Mouse (Mus musculus): ENCODE measurements at regions not wholly inside any gene's neighbourhood (a gene's known extent, or its start where the extent isn't known, plus 50 kb on each side); places are given as distances from the start of the nearest gene placed in this dataset.
A peak's percentile ranks its signal among the peaks of the same experiment; 100 is the strongest.

DNA sequence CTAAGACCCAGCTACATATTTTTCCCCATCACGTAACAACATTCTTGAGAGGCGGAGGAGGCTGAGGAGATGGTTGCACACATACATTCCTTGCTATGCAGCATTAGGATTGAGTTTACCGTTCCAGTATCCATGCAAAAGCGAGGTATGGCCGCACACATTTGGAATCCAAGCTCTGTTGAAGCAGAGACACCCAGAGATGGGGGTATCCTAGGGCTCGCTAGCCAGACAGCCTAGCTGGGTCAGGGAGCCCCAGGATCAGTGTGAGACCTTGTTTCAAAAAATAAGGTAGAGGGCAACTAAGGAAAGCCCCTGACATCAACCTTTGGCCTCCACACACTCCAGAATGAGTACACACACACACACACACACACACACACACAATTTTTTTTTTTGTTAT lies 224.7 kb upstream of the Klf3 start:
- Histone ChIP-seq H3K36me3 (replicated peaks) (no peaks in the 10 kb centered on the region), H3K9ac (no peak overlapping the region), H3K27ac (replicated peaks) (peak overlapping the region; percentile 88), H3K4me3 (replicated peaks) (no peak overlapping the region), H3K4me2 (no peak overlapping the region), H3K27me3 (no peaks in the 10 kb centered on the region), H3K9me3 (replicated peaks) (no peaks in the 10 kb centered on the region), H3K4me1 (replicated peaks) (peaks cover 58% of the 10 kb centered on the region)
- ATAC-seq (ENCODE audit: insufficient read depth) = no peak
- WGBS (ENCODE audit: insufficient replicate concordance) = 91% methylated on average over 6 of the region's 6 CpGs

DNA sequence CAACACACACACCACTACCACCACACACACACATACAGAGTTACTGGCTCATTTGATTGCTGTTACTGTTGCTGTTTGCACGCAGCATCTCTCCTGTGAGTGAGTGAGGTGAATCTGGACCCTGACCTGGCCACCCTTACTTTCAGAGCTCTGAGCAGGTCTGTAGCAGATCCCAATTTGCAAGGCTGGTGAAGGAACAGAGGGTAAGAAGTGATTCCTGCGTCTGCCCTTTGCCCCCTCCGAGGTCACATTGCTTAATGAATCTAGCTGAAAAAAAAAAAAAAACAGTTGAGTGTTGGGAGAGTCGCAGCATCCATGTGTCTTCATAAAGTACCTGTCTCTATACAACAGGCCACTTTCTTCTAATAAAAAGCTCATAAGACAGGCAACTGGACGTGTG lies 224.1 kb upstream of the Klf3 start:
- H3K27me3 ChIP-seq = no peaks in the 10 kb centered on the region
- H3K4me1 ChIP-seq (replicated peaks) = peaks cover 59% of the 10 kb centered on the region
- H3K36me3 ChIP-seq (replicated peaks) = no peaks in the 10 kb centered on the region
- H3K4me2 ChIP-seq = peak overlapping the region; percentile 69; the same call in 1 of the 2 replicates
- peak overlapping the region; percentile 88 for H3K27ac ChIP-seq (replicated peaks)
- H3K4me3 ChIP-seq (replicated peaks) = no peak overlapping the region
- 55% methylated on average over 5 of the region's 5 CpGs for WGBS (ENCODE audit: insufficient replicate concordance)
- H3K9ac ChIP-seq = no peak overlapping the region
- no peak for ATAC-seq (ENCODE audit: insufficient read depth)
- no peaks in the 10 kb centered on the region for H3K9me3 ChIP-seq (replicated peaks)

DNA sequence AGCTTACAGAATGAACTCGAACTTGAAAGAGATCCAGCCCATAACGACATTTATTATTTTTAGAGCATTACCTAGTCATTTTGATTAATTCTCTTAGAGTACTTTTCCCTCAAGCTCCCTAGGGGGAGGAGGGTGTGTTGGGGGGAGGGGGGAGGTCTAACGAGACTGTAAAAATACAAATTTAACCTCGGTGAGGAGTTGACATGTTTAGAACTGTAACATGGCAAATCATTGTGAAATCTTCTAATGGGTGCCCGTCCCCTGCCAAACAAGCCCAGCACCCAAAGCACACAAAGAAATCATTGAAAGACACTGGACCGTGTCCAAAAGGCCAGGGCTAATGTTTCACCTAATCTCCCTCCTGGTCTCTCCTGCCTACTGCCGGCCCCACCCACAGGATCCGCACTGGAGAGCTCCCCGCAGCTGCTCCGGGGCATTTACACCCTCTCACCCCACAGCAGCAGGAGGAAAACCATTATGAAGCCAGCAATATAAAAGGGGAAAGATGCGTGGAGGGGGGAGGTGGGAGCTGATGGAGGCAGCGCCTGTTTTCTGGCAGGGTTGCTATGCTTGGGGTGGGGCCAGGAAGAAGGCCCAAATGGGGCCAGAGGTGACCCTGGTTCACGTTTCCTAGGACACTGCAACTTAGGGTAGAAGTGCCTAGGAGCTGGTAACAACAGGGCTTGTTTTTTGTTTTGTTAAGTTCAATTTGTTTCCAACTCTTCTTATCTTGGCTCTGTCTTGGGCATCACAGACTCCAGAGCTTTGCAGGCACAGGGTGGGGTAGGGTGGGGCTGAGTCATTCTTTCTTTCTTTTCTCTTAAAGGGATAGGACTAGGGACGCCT lies 223.5 kb upstream of the Klf3 start:
- Histone ChIP-seq H3K36me3 (replicated peaks) (no peaks in the 10 kb centered on the region), H3K4me2 (peak overlapping the region; percentile 69), H3K27me3 (no peaks in the 10 kb centered on the region), H3K9ac (peak overlapping the region; percentile 50), H3K9me3 (replicated peaks) (no peaks in the 10 kb centered on the region), H3K4me3 (replicated peaks) (peak overlapping the region; percentile 32), H3K27ac (replicated peaks) (peak overlapping the region; percentile 88), H3K4me1 (replicated peaks) (peaks cover 61% of the 10 kb centered on the region)
- 11% methylated on average over 14 of the region's 14 CpGs for WGBS (ENCODE audit: insufficient replicate concordance)
- peak; percentile 83 for ATAC-seq (ENCODE audit: insufficient read depth)

DNA sequence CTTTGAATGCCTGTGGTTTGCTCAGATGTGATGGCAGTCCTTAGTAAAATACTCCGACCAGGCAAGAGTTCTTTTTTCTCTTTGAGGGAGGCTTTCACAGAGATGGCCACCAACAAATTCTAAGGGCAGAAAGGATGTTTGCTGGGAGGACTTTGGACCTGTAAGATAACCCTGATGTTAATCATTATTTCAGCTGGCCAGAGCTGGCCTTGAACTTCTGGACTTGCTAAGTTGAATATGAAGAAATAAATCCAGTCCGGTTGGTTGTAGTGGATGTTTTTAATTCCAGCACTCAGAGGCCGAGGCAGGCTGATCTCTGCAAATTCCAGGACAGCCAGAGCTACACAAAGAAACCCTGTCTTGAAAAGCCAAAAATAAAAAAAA lies 222.9 kb upstream of the Klf3 start:
- Histone ChIP-seq H3K4me2 (peak overlapping the region; percentile 69), H3K27me3 (no peaks in the 10 kb centered on the region), H3K9ac (peak overlapping the region; percentile 50; the same call in 1 of the 2 replicates), H3K9me3 (replicated peaks) (no peaks in the 10 kb centered on the region), H3K27ac (replicated peaks) (peak overlapping the region; percentile 88), H3K4me3 (replicated peaks) (peak overlapping the region; percentile 32; the same call in 1 of the 2 replicates), H3K36me3 (replicated peaks) (no peaks in the 10 kb centered on the region), H3K4me1 (replicated peaks) (peaks cover 68% of the 10 kb centered on the region)
- no peak for ATAC-seq (ENCODE audit: insufficient read depth)
- 31% methylated on average over 3 of the region's 3 CpGs for WGBS (ENCODE audit: insufficient replicate concordance)

DNA sequence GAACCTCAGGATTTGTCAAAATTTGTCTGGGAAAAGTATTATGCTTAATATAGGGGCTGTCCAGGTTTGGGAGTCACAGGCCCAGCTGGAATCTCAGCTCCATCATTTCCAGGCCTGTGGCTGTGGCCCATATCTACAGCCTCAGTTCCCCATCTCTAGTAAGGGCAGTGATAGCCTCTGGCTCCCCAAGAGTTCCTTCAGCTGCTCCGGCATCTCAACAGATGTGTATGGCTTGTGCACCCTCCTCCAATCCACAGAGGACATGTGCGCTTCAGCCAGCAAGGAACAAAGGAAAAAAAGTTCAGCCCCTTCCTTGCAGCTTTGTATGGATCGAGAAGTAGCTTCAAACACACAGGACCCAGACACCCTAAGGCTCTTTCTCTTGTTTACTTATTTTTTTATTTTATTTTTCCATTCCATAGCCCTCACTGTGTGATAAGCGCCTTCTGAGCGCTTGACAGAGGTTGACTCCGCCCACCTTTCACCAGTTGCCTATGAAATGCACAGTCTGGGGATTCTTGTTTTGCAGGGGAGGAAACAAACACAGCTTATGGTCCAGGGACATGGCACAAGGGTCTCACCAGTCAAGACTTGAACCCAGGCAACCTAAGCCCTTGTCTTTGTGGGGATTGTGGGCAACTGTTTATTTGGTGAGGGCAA lies 222.3 kb upstream of the Klf3 start:
- 39% methylated on average over 6 of the region's 6 CpGs for WGBS (ENCODE audit: insufficient replicate concordance)
- peak overlapping the region; percentile 69 for H3K4me2 ChIP-seq
- 0 out of 2 replicates have a peak overlapping the region, but pooled peaks have one; percentile 3 for H3K9ac ChIP-seq
- H3K4me3 ChIP-seq (replicated peaks) = no peak overlapping the region
- H3K9me3 ChIP-seq (replicated peaks) = no peaks in the 10 kb centered on the region
- H3K27me3 ChIP-seq = no peaks in the 10 kb centered on the region
- H3K27ac ChIP-seq (replicated peaks) = peak overlapping the region; percentile 88
- H3K36me3 ChIP-seq (replicated peaks) = no peaks in the 10 kb centered on the region
- peaks cover 73% of the 10 kb centered on the region for H3K4me1 ChIP-seq (replicated peaks)
- ATAC-seq (ENCODE audit: insufficient read depth) = peak; percentile 41

DNA sequence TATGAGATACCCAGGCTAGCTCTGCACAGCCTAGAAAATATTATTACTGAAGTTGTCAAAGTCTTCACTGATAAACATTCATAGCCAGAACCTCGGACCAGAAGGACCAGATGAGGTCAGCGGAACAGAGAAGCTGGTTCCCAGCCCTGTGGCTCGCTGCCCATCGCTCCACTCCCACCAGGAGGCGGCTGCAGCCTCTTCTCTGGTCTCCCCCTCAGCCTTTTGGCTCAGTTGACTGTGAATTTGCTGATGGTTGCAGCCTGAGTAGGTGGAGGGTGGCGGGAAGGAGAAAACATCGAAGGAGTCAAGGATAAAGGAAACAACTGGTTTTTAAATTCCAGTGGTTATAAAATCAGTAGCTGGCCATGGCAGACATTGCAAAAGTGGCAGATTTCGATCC lies 221.7 kb upstream of the Klf3 start:
- Histone ChIP-seq H3K27ac (replicated peaks) (peak overlapping the region; percentile 88), H3K9me3 (replicated peaks) (no peaks in the 10 kb centered on the region), H3K4me3 (replicated peaks) (no peak overlapping the region), H3K36me3 (replicated peaks) (no peaks in the 10 kb centered on the region), H3K4me1 (replicated peaks) (peaks cover 78% of the 10 kb centered on the region), H3K27me3 (no peaks in the 10 kb centered on the region), H3K9ac (no peak overlapping the region), H3K4me2 (peak overlapping the region; percentile 69; the same call in 1 of the 2 replicates)
- 64% methylated on average over 8 of the region's 8 CpGs for WGBS (ENCODE audit: insufficient replicate concordance)
- ATAC-seq (ENCODE audit: insufficient read depth) = no peak

DNA sequence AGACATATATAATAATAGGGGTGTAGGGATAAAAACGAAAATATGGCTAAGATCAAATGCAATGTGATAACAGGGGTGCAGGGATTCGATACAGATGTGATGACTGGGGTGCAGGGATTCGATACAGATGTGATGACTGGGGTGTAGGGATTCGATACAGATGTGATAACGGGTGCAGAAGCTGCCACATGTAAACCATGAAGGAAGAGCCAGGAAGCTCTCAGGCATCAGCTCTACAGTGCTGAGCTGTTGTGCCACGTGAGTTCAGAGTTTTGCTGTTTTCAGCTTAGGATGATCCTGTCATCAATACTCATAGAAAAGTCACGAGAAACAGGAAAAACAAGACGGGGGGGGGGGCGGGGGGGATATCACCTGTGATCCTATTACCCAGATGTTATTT lies 221.2 kb upstream of the Klf3 start:
- H3K36me3 ChIP-seq (replicated peaks) = no peaks in the 10 kb centered on the region
- H3K27ac ChIP-seq (replicated peaks) = no peak overlapping the region
- H3K9ac ChIP-seq = no peak overlapping the region
- no peaks in the 10 kb centered on the region for H3K27me3 ChIP-seq
- ATAC-seq (ENCODE audit: insufficient read depth) = no peak
- H3K4me3 ChIP-seq (replicated peaks) = no peak overlapping the region
- H3K4me1 ChIP-seq (replicated peaks) = peaks cover 78% of the 10 kb centered on the region
- H3K4me2 ChIP-seq = no peak overlapping the region
- WGBS (ENCODE audit: insufficient replicate concordance) = 66% methylated on average over 9 of the region's 9 CpGs
- H3K9me3 ChIP-seq (replicated peaks) = no peaks in the 10 kb centered on the region

DNA sequence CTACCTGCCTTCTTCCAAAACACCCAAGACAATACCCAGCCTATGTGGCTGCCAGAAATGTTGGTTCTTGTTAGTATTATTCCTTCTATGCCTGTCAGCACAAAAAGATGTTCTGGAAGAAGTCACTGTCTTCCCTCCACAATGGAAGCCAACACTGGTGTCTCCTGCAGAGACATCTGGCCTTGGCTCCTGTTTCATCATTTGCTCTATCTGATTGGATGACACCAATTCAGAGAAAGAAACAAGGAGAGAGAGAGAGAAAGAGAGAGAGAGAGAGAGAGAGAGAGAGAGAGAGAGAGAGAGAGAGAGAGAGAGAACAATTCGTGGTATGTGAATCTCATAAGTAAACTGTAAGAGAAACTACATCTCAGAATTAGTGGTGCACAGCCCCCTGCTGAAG lies 218.9 kb upstream of the Klf3 start:
- no peak for ATAC-seq (ENCODE audit: insufficient read depth)
- H3K9ac ChIP-seq = no peak overlapping the region
- no peaks in the 10 kb centered on the region for H3K36me3 ChIP-seq (replicated peaks)
- peaks cover 79% of the 10 kb centered on the region for H3K4me1 ChIP-seq (replicated peaks)
- 42% methylated on average over 1 of the region's 1 CpGs for WGBS (ENCODE audit: insufficient replicate concordance)
- peak overlapping the region; percentile 35; the same call in 1 of the 2 replicates for H3K27ac ChIP-seq (replicated peaks)
- H3K9me3 ChIP-seq (replicated peaks) = no peaks in the 10 kb centered on the region
- H3K4me3 ChIP-seq (replicated peaks) = no peak overlapping the region
- no peak overlapping the region for H3K4me2 ChIP-seq
- H3K27me3 ChIP-seq = no peaks in the 10 kb centered on the region

DNA sequence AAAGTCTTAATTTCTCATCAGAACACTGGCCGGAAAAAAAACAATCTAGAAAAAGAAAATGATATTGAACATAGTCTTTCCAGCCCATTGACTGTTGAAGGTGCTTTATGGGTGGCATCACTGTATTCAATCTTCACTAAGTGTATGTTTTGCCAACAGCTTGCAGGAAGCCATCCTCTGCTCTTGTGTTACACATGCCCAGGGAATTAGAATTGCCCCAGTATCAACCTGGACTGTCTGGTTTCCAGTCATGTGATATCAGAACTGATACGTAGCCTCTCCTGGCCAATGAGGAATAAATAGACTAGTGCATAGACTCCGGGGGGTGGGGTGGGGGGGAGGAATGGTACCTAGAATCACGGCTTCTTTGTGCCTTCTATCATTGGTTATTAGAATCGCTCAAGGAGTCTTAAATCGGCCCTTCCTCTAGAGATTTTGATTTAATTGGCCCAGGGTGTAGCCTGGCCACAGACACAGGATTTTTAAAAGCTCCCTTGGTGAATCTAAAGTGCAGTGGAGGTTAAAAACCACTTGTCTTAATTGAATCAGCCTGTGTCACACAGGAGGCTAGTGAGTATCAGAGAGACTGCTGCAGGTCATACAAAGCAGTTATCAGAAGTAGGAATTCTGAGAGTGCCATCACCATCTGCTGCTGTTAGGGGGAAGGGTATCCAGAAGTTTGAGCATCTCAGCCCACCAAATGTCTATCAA lies 218.0 kb upstream of the Klf3 start:
- Histone ChIP-seq H3K9me3 (replicated peaks) (no peaks in the 10 kb centered on the region), H3K27ac (replicated peaks) (peak overlapping the region; percentile 35), H3K27me3 (no peaks in the 10 kb centered on the region), H3K4me1 (replicated peaks) (peaks cover 78% of the 10 kb centered on the region), H3K4me2 (no peak overlapping the region), H3K9ac (no peak overlapping the region), H3K4me3 (replicated peaks) (no peak overlapping the region), H3K36me3 (replicated peaks) (no peaks in the 10 kb centered on the region)
- ATAC-seq (ENCODE audit: insufficient read depth) = no peak
- WGBS (ENCODE audit: insufficient replicate concordance) = 78% methylated on average over 6 of the region's 6 CpGs

DNA sequence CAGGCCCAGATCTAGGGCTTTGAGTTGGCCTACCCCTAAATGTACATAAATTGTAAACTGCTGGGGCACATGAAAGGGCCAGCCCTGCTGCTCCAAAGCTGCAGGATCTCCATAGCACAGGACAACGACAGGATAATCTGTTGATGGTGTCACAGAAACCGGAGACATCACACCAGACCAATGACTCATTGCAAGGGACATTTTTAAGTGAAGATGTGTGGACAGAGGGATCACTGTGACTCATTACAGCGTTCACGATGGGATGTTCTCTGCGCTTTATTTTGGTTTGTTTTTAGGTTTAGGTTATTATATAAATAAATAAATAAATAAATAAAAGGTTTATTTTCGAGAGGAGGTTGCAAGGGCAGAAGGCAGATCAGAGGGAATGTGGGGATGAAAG lies 216.9 kb upstream of the Klf3 start:
- H3K9ac ChIP-seq = no peak overlapping the region
- no peak overlapping the region for H3K4me2 ChIP-seq
- peak overlapping the region; percentile 98 for H3K27ac ChIP-seq (replicated peaks)
- WGBS (ENCODE audit: insufficient replicate concordance) = 89% methylated on average over 6 of the region's 6 CpGs
- peaks cover 75% of the 10 kb centered on the region for H3K4me1 ChIP-seq (replicated peaks)
- no peaks in the 10 kb centered on the region for H3K9me3 ChIP-seq (replicated peaks)
- H3K4me3 ChIP-seq (replicated peaks) = no peak overlapping the region
- H3K36me3 ChIP-seq (replicated peaks) = no peaks in the 10 kb centered on the region
- no peaks in the 10 kb centered on the region for H3K27me3 ChIP-seq
- no peak for ATAC-seq (ENCODE audit: insufficient read depth)

DNA sequence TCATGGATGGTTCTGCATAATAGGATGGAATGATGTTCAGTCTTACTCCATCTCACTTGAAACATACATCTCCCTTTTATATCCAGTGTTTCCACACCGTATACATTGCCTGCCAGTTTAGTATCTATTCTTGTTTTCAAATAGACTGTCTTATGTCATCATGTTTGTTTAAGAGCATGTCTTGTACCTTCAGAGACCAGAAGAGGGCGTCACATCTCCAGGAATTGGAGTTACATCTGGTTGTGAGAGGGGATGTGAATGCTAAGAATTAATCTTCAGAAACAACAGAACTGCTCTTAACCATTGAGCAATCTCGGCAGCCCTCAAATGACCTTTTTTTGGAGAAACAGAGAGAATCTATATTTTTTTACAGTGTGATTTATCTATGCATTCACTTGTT lies 216.3 kb upstream of the Klf3 start:
- no peaks in the 10 kb centered on the region for H3K36me3 ChIP-seq (replicated peaks)
- peak overlapping the region; percentile 98 for H3K27ac ChIP-seq (replicated peaks)
- no peaks in the 10 kb centered on the region for H3K27me3 ChIP-seq
- WGBS (ENCODE audit: insufficient replicate concordance) = 87% methylated on average over 3 of the region's 3 CpGs
- H3K4me1 ChIP-seq (replicated peaks) = peaks cover 76% of the 10 kb centered on the region
- no peak overlapping the region for H3K4me2 ChIP-seq
- H3K9ac ChIP-seq = no peak overlapping the region
- no peaks in the 10 kb centered on the region for H3K9me3 ChIP-seq (replicated peaks)
- H3K4me3 ChIP-seq (replicated peaks) = no peak overlapping the region
- ATAC-seq (ENCODE audit: insufficient read depth) = no peak

Data from liver, embryonic 15.5 days (tissue).